Mouse (Mus musculus) gastrocnemius, adult 18-20 months (tissue): ENCODE data around the gene Krtap17-1. TPM values are rescaled to one million over a fixed set of nuclear protein-coding genes. Genes with fewer than 3 reads are reported as not detected.

ENCODE experiments used
- DNase-seq: peaks from one replicate; pipeline ENCODE4 v3.0.0; 2021; ENCODE audit warnings: low spot score
- total RNA-seq, 2 experiments: library from RNA; stranded (reverse); gene quantifications; 2 replicates each; pipeline ENCODE4 v1.2.3; 2021

Krtap17-1 gene
- total RNA-seq, 2 experiments from 2014 or later, result not detected

GRCm38 (mm10) chr11:99965961-99966360 is 27.8 kb downstream of the Krtap17-1 start:
- DNase-seq, result no peak

DNA sequence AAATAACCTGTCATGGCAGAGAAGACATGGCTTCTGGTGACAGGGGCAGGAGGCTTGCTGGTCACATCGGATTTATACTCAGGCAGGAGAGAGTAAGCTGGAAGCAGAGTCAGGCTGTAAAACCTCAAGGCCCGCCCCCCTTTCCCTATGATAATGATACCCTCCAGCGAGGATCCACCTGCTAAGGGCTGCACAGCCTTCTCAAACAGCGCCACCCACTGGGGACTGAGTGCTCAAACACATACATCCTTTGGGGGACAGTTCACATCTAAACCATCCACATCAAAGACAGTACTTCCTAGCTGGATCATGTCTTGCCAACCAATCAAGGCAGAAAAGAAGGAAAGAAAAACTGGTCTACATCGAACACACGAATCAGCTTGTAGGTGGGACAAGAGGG is 29.6 kb downstream of the Krtap17-1 start:
- no peak for DNase-seq

GRCm38 (mm10) chr11:99948175-99948574 is 45.6 kb downstream of the Krtap17-1 start, which contains the start of gene Krtap9-5:
Gene Krtap9-5, plus strand, starts transcription at chr11:99948475.
- DNase-seq, result no peak

Other genes with a start within 250 kb of the Krtap17-1 start
- not detected for gene Gm11595, start 221.1 kb downstream of the Krtap17-1 start, total RNA-seq
- gene Krtap4-8, start 213.3 kb downstream of the Krtap17-1 start, total RNA-seq, result not detected
- not detected for gene Krtap4-9, start 208.8 kb downstream of the Krtap17-1 start, total RNA-seq
- not detected for gene Gm11596, start 200.5 kb downstream of the Krtap17-1 start, total RNA-seq
- gene Gm11569, start 195.1 kb downstream of the Krtap17-1 start, total RNA-seq, result not detected
- not detected for gene Gm11554, start 189.5 kb downstream of the Krtap17-1 start, total RNA-seq
- not detected for gene Krtap4-13, start 184.1 kb downstream of the Krtap17-1 start, total RNA-seq
- not detected for gene Gm11564, start 178.3 kb downstream of the Krtap17-1 start, total RNA-seq
- not detected for gene 2300003K06Rik, start 155.9 kb downstream of the Krtap17-1 start, total RNA-seq
- not detected for gene Krtap4-16, start 142.4 kb downstream of the Krtap17-1 start, total RNA-seq
- gene Gm11568, start 136.1 kb downstream of the Krtap17-1 start, total RNA-seq, result not detected
- gene Gm11559, start 129.5 kb downstream of the Krtap17-1 start, total RNA-seq, result not detected
- gene Krtap9-1, start 120.6 kb downstream of the Krtap17-1 start, total RNA-seq, result not detected
- not detected for gene Gm11567, start 114.8 kb downstream of the Krtap17-1 start, total RNA-seq
- gene Krtap31-1, start 86.1 kb downstream of the Krtap17-1 start, total RNA-seq, result not detected
- gene Gm11565, start 79.2 kb downstream of the Krtap17-1 start, total RNA-seq, result not detected
- gene Krtap31-2, start 57.7 kb downstream of the Krtap17-1 start, total RNA-seq, result not detected
- gene Krtap9-5, start 45.5 kb downstream of the Krtap17-1 start, total RNA-seq, result not detected
- gene Krtap29-1, start 14.9 kb downstream of the Krtap17-1 start, total RNA-seq, result not detected
- not detected for gene Krtap16-1, start 7.4 kb downstream of the Krtap17-1 start, total RNA-seq
- under 1 TPM in 1 of 2 experiments, not detected in 1; 0.21 TPM for gene Krt33a, start 22.2 kb upstream of the Krtap17-1 start, total RNA-seq
- not detected for gene Krt33b, start 35.9 kb upstream of the Krtap17-1 start, total RNA-seq
- under 1 TPM in 1 of 2 experiments, not detected in 1; 0.25 TPM for gene Krt34, start 47.6 kb upstream of the Krtap17-1 start, total RNA-seq
- not detected for gene Krt31, start 56.6 kb upstream of the Krtap17-1 start, total RNA-seq
- not detected for gene Krt32, start 94.2 kb upstream of the Krtap17-1 start, total RNA-seq
- gene Krt35, start 102.2 kb upstream of the Krtap17-1 start, total RNA-seq, result not detected
- not detected for gene Krt36, start 111.6 kb upstream of the Krtap17-1 start, total RNA-seq
- gene Krt13, start 127.6 kb upstream of the Krtap17-1 start, total RNA-seq, result not detected
- not detected for gene Krt15, start 141.9 kb upstream of the Krtap17-1 start, total RNA-seq
- gene Krt19, start 154.7 kb upstream of the Krtap17-1 start, total RNA-seq, result under 1 TPM; 0.37 to 0.57 TPM
- not detected for gene Krt9, start 199.3 kb upstream of the Krtap17-1 start, total RNA-seq
- not detected for gene Krt14, start 213.6 kb upstream of the Krtap17-1 start, total RNA-seq